Mouse (Mus musculus) spleen, adult 2 months (tissue): ENCODE results near the gene Skp2. TPM values are rescaled to one million over a fixed set of nuclear protein-coding genes. Genes with fewer than 3 reads are reported as not detected.

Source experiments
- DNase-seq, 2 experiments: peaks; one replicate each; pipeline versions ENCODE4 v3.0.0 to v3.0.0-alpha.2; 2012 to 2021; ENCODE audit warnings: low spot score in 2 of 2, low read depth in 1 of 2
- H3K27ac ChIP-seq: fragments of 200-500 bp; 2 replicates; pipeline ENCODE4 v1.5.1; 2012; ENCODE audit warnings: low read length, inconsistent platforms; ENCODE audit not compliant: insufficient read depth
- H3K27me3 ChIP-seq: fragments of 200-500 bp; 2 replicates; pipeline ENCODE4 v1.6.1; 2012; ENCODE audit warnings: mild to moderate bottlenecking, moderate library complexity, low read length, inconsistent platforms; ENCODE audit not compliant: control insufficient read depth, insufficient read depth
- H3K36me3 ChIP-seq: fragments of 200-500 bp; 2 replicates; pipeline ENCODE4 v1.6.1; 2012; ENCODE audit warnings: mild to moderate bottlenecking, low read length, inconsistent platforms; ENCODE audit not compliant: control insufficient read depth, insufficient read depth
- H3K4me1 ChIP-seq: fragments of 200-500 bp; 2 replicates; pipeline ENCODE4 v1.6.1; 2011; ENCODE audit warnings: inconsistent platforms; ENCODE audit not compliant: control insufficient read depth, insufficient read depth, insufficient read length
- H3K4me3 ChIP-seq: fragments of 200-500 bp; 2 replicates; pipeline ENCODE4 v1.5.1; 2011; ENCODE audit warnings: mild to moderate bottlenecking, inconsistent platforms; ENCODE audit not compliant: insufficient read depth, insufficient read length; ENCODE audit errors: extremely low read depth
- CTCF ChIP-seq: fragments of 200-500 bp; IDR thresholded peaks from 2 replicates; pipeline ENCODE4 v1.5.1; 2011; ENCODE audit warnings: mild to moderate bottlenecking, inconsistent platforms; ENCODE audit not compliant: insufficient read depth, insufficient read length, insufficient replicate concordance; ENCODE audit errors: extremely low read depth
- POLR2A ChIP-seq: fragments of 200-500 bp; IDR thresholded peaks from 2 replicates; pipeline ENCODE4 v1.6.1; 2011; ENCODE audit warnings: low read depth, low read length, inconsistent platforms
- WGBS: fragments of 180-500 bp; shearing (Covaris S2); methylation state at CpG from one replicate; pipeline ENCODE4 v1.1.7; 2018; 5-methylcytosine and 5-hydroxymethylcytosine counted together
- polyA plus RNA-seq: library from polyadenylated mRNA; depleted of rRNA; stranded (reverse); fragments of >200 nt; gene quantifications from 2 replicates; pipeline ENCODE4 v1.2.3, GENCODE M21; 2012

Skp2 gene
- polyA plus RNA-seq, 1 experiment, result 2.5 TPM

DNA sequence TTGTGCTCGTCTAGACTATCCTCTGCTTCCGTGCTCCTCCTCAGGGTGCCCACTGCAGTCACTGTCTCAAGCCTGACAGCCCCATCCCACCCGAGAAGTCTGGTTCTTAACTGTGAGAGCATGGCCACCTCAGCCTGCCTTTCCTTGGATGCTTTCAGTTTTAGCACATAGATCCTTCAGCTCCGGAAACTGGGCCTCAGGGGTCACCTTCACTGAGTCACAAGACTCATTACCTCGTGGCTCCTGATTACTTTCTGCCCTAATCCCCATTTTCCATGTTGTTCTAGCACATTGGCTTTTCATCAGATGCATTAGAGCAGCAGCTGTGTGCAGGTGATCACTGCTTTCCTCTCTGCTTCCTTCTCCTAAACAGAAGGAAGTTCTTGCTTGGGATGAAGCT, 67.8 kb downstream of the Skp2 start:
- Histone ChIP-seq H3K27me3 (no peaks in the 10 kb centered on the region), H3K27ac (no peak overlapping the region), H3K36me3 (peaks cover 2% of the 10 kb centered on the region), H3K4me1 (no peaks in the 10 kb centered on the region), H3K4me3 (no peak overlapping the region)
- TF ChIP-seq CTCF (no peak), POLR2A (no peak)
- no peak for DNase-seq
- 94% methylated on average over 5 of the region's 5 CpGs for WGBS

- Histone ChIP-seq H3K27ac (no peak overlapping the region), H3K27me3 (no peaks in the 10 kb centered on the region), H3K4me3 (no peak overlapping the region), H3K36me3 (peaks cover 2% of the 10 kb centered on the region), H3K4me1 (no peaks in the 10 kb centered on the region)
- TF ChIP-seq CTCF (no peak), POLR2A (no peak)
- 78% methylated on average over 11 of the region's 11 CpGs for WGBS
- no peak for DNase-seq
Observed at GRCm38 (mm10) chr15:9086813-9087212, 68.4 kb downstream of the Skp2 start.

GRCm38 (mm10) chr15:9082753-9083152, 72.5 kb downstream of the Skp2 start:
- Histone ChIP-seq H3K4me3 (no peak overlapping the region), H3K4me1 (no peaks in the 10 kb centered on the region), H3K27me3 (no peaks in the 10 kb centered on the region), H3K27ac (no peak overlapping the region), H3K36me3 (peaks cover 2% of the 10 kb centered on the region)
- TF ChIP-seq POLR2A (no peak), CTCF (no peak)
- no peak for DNase-seq
- whole genome bisulfite sequencing, result 94% methylated on average over 9 of the region's 9 CpGs

- Histone ChIP-seq H3K4me1 (no peaks in the 10 kb centered on the region), H3K4me3 (no peak overlapping the region), H3K27me3 (no peaks in the 10 kb centered on the region), H3K36me3 (peaks cover 2% of the 10 kb centered on the region), H3K27ac (no peak overlapping the region)
- DNase-seq, result no peak
- whole genome bisulfite sequencing, result 89% methylated on average over 3 of the region's 3 CpGs
- no peak for TF ChIP-seq POLR2A
- TF ChIP-seq CTCF, result no peak
Observed at GRCm38 (mm10) chr15:9081294-9081693, 73.9 kb downstream of the Skp2 start.

DNA sequence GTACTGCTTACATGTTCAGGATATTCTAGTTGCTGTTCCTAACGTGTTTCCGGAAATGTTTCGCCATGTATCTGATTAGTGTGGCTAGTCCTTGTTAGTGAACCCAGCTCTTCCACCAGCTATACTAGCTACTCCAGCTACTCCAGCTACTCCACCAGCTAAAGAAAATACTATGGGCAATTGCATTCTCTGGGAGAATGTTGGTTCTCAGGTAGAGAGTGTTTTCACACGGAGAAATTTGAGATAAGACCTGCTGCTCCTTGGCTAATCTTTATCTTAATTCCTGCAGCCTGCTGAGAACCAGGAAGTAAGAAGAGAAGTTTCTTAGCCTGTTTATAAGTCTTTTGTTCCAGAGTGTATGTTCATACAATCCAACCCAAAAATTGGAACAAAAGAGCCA, 75.0 kb downstream of the Skp2 start:
- WGBS, result 62% methylated on average over 4 of the region's 4 CpGs
- H3K4me3 ChIP-seq, result no peak overlapping the region
- H3K36me3 ChIP-seq, result no peaks in the 10 kb centered on the region
- no peak for TF ChIP-seq POLR2A
- no peak overlapping the region for H3K27ac ChIP-seq
- DNase-seq, result no peak
- no peaks in the 10 kb centered on the region for H3K4me1 ChIP-seq
- no peaks in the 10 kb centered on the region for H3K27me3 ChIP-seq

GRCm38 (mm10) chr15:9079626-9080025, 75.6 kb downstream of the Skp2 start:
- TF ChIP-seq POLR2A (no peak), CTCF (no peak)
- no peaks in the 10 kb centered on the region for H3K27me3 ChIP-seq
- H3K36me3 ChIP-seq, result no peaks in the 10 kb centered on the region
- 81% methylated on average over 5 of the region's 5 CpGs for whole genome bisulfite sequencing
- H3K4me1 ChIP-seq, result no peaks in the 10 kb centered on the region
- H3K27ac ChIP-seq, result no peak overlapping the region
- DNase-seq, result no peak
- H3K4me3 ChIP-seq, result no peak overlapping the region

GRCm38 (mm10) chr15:9078481-9079300, 76.5 kb downstream of the Skp2 start:
- DNase-seq, result no peak
- no peak overlapping the region for H3K4me3 ChIP-seq
- no peaks in the 10 kb centered on the region for H3K4me1 ChIP-seq
- H3K36me3 ChIP-seq, result no peaks in the 10 kb centered on the region
- TF ChIP-seq POLR2A, result no peak
- no peak for TF ChIP-seq CTCF
- no peaks in the 10 kb centered on the region for H3K27me3 ChIP-seq
- 79% methylated on average over 12 of the region's 12 CpGs for WGBS
- H3K27ac ChIP-seq, result no peak overlapping the region; the same call in 1 of the 2 replicates
